Mouse (Mus musculus): ENCODE results near the gene Olfr960. TPM values are rescaled to one million over a fixed set of nuclear protein-coding genes. Genes with fewer than 3 reads are reported as not detected.

Gene Olfr960
- total RNA-seq (2015; ENCODE audit: low replicate concordance) (not detected in 2 replicates), total RNA-seq (2017; ENCODE audit: low replicate concordance) (not detected in 2 replicates)

DNA sequence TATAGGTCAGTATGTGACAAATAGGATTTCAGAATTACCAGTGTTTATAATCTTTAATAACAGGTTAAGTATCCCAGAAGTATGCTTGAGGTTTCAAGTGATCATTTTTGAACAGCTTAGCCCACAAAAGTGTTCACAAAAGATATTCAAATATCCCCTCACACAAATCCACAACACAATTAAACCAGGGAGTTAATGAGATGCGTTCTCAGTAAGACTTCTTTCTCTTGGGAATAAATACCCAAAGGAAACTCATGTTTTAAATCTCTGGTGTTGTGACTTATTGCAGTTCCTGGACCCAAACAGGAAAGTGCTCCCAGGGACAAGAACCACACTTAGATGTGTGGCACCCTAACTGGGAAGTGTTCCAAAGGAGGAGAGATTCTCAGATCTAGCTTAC, at the start of gene Olfr960:
TSS of gene Olfr960 (plus strand) at position 301 of the 400 bp plus-strand sequence.
- no peak for ATAC-seq (replicated peaks; ENCODE audit: low FRiP score, poor library complexity, severe bottlenecking)

DNA sequence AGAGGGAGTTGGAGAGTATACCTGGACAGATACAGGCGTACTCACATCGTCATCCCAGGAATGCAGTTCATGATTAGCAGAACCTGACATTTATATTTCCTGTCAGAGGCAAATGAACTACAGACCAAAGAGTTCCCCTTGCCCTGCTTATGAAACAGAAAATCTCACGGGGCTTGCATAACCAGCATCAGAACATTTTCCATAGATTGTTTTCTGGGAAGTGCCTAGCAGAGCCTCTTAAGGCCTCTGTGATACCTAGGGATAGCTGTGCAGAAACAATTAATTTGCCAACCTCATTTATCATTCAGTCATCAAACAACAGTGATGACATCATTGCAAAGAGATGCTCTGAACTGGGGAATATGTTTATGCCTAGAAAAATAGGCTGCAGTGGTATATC, 45.7 kb upstream of the Olfr960 start, which contains the start of gene Olfr959:
TSS of gene Olfr959 (minus strand) at position 101 of the 400 bp plus-strand sequence.
- no peak for ATAC-seq (replicated peaks; ENCODE audit: low FRiP score, poor library complexity, severe bottlenecking)

DNA sequence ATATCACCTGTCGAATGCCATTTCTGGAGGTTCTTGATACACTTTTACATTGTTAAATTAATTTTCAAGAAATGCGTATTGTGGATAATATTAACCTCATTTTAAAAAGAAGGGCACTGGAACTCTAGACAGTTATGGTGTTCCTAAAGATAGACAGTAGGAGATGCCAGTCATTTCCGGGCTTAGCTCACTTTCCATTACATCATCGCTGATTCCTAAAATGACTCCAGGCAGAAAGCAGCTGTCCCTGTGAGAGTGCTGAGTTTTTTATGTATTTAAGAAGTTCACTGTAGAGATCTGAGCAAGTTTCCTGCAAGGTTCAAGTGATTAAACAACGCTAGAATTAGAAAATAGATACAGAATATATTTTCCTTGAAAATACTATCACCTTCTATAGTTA, 44.1 kb upstream of the Olfr960 start:
- ATAC-seq (replicated peaks; ENCODE audit: low FRiP score, poor library complexity, severe bottlenecking) = no peak

DNA sequence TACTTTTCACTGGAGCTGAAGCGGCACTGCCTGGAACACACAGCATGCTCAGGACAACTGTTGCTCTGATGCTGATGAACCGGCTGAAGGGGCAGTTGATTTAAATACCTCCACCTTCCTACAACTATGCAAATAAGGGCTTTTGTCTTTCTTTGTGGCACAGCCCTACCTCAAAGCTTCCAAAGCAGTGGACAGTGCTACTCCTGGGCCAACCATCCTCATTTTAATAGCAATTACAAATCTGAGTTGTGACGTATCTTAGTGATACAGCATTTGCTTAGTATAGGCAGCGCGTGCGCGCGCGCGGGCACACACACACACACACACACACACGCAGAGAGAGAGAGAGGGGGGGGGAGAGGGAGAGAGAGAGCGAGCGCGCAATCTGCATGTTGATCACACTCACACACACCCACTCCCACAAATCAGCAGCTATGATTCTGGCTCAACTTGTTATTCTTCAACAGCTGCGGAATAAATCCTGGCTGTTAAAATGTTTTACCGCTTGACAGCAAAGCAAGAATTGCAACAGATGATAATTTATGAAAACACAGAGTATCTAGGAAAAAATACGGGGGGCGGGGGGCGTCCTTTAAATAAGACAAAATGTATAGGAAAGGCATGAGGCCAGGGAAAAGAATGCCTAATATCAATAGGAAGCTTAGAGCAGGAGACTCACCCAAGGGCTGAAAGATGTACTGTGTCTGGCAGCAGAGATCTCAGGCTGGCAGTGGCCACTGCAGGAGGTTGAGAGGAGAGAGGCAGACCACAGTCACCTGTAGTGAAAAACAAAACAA, 18.4 kb upstream of the Olfr960 start:
- no peak for ATAC-seq (replicated peaks; ENCODE audit: low FRiP score, poor library complexity, severe bottlenecking)

GRCm38 (mm10) chr9:39603333-39603845, 17.8 kb upstream of the Olfr960 start:
- ATAC-seq (replicated peaks; ENCODE audit: low FRiP score, poor library complexity, severe bottlenecking) = no peak

DNA sequence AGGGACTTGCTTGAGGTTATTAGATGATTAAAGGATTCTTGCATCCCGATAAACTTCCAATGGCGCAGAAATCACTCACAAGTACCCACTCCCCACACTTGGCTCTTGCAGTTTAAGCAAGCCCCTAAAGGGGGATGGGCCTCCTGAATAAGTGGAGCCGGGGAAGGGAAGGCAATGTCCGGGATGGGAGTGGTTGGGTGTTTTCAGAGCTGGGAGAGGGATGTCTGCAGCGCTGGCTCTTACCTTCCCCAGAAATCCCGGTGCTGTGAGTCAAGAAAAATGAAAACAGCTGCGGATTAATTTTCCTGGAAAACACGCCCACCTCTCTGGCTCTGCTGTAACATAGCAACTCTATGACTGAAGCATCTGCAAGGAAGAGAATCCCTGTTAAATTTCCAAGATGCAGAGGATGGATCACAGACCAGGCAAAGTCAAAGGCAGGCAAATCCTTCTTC, 17.1 kb upstream of the Olfr960 start, which contains the start of gene AW551984:
TSS of gene AW551984 (minus strand) at position 405 of the 455 bp plus-strand sequence.
- no peak for ATAC-seq (replicated peaks; ENCODE audit: low FRiP score, poor library complexity, severe bottlenecking)

DNA sequence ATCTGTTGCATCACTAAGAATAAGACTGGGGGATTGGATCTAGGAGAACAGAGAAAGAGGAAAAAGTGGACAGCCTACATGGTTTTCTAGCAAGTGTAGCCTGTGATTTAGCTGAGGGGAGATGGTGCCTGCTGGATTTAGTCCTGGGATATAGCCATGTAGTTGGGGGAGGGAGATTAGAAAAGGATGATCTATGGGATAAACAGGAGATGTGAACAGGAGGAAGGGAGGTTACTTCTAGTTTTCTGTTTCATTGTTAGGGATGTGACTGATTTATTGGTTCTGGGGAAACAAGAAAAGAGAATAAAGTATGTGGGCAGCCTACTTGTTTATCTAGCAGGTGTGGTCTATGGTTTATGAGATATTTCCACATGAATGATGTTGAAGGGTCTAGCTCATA, 12.7 kb upstream of the Olfr960 start:
- ATAC-seq (replicated peaks; ENCODE audit: low FRiP score, poor library complexity, severe bottlenecking) = no peak

GRCm38 (mm10) chr9:39610355-39610754, 10.8 kb upstream of the Olfr960 start, which contains the start of gene Olfr148:
Olfr148 (plus strand) TSS chr9:39610655.
- ATAC-seq (replicated peaks; ENCODE audit: low FRiP score, poor library complexity, severe bottlenecking) = no peak

DNA sequence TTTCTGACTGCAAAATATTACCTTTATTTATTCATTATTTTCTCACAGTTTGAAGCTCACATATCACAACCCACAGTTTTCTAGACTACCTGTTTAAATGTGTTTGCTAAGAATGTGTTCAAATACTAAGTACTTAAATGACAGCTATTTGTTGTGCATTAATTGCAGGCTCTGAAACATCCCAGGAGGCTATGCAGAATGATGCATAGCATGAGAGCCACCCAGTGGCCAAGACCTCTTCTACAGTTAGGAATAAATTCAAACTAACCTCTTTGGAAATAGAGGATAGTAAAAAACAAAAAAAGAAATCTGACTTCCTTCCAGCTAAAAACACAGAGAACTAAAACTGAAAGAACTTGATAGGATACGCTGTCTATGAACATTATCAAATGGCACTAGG, 9.2 kb upstream of the Olfr960 start:
- no peak for ATAC-seq (replicated peaks; ENCODE audit: low FRiP score, poor library complexity, severe bottlenecking)

- no peak for ATAC-seq (replicated peaks; ENCODE audit: low FRiP score, poor library complexity, severe bottlenecking)
Measured at GRCm38 (mm10) chr9:39623783-39624182, 2.6 kb downstream of the Olfr960 start.

GRCm38 (mm10) chr9:39624711-39625110, 3.5 kb downstream of the Olfr960 start:
- ATAC-seq (replicated peaks; ENCODE audit: low FRiP score, poor library complexity, severe bottlenecking) = no peak

DNA sequence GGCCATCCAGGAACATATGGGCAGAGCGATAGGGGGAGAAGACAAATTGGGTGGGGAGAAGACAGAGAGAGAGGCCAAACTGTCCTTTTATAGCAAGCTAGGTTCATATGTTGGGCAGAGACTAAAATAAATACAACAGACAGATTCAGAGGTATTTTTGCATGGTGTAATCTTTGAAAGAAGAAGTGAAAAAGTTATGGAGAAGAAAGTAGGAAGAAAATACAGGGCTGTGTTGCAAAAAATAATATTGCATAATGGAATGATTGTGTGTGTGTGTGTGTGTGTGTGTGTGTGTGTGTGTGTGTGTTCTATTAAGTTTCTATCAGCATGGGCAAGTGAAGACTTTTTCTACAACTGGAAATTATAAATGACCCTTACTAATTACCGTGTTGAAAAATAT, 7.9 kb downstream of the Olfr960 start:
- no peak for ATAC-seq (replicated peaks; ENCODE audit: low FRiP score, poor library complexity, severe bottlenecking)

DNA sequence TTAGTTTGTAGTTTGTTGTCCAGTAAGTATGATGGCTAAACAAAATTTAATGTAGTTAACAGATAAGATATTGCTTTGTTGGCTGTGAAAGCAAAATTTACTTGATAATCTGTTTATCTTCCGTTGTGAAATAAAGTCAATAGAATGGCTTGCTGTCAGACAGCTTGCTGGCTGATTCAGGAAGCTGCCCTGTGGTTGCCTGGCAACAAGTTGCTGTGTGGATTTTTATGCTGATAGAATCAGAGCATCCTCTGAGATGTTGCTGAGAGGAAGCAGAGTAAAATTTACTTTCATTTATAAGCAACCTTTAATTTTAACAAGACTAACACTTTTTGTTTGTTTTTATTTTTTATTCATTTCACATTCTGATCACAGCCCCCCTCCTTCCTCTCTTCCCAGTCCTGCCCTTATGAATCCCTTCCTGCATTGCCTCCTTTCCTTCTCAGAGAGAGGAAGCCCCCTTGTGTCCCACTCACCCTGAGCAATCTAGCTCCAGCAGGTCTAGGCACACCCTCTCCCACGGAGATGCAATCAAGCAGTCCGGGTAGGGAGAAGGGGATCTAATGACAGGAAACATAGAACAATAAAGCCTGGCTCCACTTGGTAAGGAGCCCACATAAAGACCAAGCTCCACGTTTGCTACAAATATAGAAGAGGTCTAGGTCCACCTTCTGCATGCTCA, 12.9 kb downstream of the Olfr960 start:
- no peak for ATAC-seq (replicated peaks; ENCODE audit: low FRiP score, poor library complexity, severe bottlenecking)

DNA sequence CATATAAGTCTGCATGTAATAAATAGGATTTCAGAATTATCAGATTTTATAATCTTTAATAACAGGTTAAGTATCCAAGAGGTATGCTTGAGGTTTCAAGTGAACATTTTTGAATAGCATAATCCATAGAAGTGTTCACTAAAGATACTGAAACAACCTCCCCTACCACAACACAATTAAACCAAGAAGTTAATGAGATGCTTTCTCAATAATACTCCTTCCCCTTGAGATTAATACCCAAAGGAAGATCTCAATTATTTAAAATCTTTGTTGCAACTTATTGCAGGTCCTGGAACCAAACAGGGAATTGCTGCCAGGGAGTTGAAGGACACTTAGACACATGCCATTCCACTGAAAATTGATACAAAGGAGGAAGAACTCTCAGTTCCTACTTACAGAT, 23.6 kb downstream of the Olfr960 start, which contains the start of gene Olfr961:
TSS of gene Olfr961 (plus strand) at position 301 of the 400 bp plus-strand sequence.
- no peak for ATAC-seq (replicated peaks; ENCODE audit: low FRiP score, poor library complexity, severe bottlenecking)

DNA sequence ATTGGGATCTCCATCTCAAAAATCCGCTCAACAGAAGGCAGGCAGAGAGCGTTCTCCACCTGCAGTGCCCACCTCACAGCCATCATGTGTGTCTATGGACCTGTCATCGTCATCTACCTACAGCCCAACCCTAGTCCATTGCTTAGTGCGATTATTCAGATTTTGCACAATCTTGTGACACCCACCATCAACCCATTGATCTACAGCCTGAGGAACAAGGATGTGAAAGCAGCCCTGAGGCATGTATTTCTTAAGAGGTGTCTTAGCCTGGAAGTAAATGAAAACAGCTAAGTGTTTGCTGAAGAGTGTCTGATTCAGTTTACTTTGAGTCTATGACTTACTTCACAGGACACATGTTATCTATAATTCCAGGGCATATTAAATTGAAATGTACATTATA, 26.2 kb downstream of the Olfr960 start:
- no peak for ATAC-seq (replicated peaks; ENCODE audit: low FRiP score, poor library complexity, severe bottlenecking)

DNA sequence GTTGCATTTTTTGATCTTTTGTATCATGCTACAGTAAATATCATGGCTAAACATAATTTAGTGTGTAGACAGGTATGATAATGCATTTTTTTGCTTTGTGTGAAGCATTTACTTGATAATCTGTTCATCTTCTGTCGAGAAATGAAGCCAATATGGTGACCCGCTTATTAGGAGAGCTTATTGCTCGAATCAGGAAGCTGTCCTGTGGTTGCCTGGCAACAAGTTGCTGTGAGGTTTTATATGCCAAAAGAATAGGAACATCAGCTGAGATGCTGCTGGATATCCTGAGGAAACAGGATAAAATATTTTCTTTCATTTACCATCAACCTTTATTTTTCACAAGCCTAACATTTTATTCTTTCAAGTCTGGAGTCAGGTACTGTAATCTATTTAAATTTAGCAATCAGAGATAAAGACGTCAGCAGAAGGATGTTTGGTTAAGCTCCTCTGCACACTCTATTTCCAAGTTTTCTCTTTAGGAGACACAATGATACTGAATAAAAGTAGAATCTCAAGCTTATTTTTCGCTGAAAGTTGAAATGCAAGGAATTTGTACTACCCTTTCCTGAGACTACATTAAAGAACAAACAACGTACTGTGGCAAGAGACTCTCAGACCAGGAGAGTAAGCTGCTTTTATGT, 33.7 kb downstream of the Olfr960 start:
- no peak for ATAC-seq (replicated peaks; ENCODE audit: low FRiP score, poor library complexity, severe bottlenecking)

DNA sequence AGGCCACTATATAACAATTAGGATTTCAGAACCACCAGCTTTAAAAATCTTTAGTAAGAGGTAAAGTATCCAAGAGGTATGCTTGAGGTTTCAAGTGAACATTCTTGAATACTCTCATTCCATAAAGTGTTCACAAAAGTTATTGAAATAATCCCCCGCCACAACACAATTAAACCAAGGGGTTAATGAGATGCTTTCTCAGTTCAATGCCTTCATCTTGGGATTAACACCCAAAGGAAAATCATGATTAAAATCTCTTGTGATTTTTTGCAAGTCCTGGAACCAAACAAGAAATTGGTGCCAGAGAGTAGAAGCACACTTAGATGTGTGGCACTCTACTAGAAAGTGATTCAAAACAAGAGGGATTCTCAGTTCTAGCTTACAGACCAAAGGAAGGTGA, 45.7 kb downstream of the Olfr960 start, which contains the start of gene Olfr963:
TSS of gene Olfr963 (plus strand) at position 301 of the 400 bp plus-strand sequence.
- ATAC-seq (replicated peaks; ENCODE audit: low FRiP score, poor library complexity, severe bottlenecking) = no peak

DNA sequence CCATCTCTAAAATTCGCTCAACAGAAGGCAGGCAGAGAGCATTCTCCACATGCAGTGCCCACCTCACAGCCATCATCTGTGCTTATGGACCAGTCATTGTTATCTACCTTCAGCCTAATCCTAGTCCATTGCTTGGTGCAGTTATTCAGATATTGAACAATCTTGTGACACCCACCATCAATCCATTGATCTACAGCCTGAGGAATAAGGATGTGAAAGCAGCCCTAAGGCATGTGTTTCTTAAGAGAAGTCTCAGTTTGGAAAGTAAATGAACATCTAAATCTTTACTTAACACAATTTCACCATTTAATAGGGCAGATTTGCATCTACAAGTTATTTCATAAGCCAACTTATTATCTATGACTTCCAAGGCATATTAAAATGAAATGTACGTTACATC, 48.5 kb downstream of the Olfr960 start:
- ATAC-seq (replicated peaks; ENCODE audit: low FRiP score, poor library complexity, severe bottlenecking) = no peak
